Mouse (Mus musculus): ENCODE data around the gene Aatf. TPM values are rescaled to one million over a fixed set of nuclear protein-coding genes. Genes with fewer than 3 reads are reported as not detected.

The Aatf gene
- polyA plus RNA-seq, 1 experiment from 2014 or later, result 59.5 TPM

DNA sequence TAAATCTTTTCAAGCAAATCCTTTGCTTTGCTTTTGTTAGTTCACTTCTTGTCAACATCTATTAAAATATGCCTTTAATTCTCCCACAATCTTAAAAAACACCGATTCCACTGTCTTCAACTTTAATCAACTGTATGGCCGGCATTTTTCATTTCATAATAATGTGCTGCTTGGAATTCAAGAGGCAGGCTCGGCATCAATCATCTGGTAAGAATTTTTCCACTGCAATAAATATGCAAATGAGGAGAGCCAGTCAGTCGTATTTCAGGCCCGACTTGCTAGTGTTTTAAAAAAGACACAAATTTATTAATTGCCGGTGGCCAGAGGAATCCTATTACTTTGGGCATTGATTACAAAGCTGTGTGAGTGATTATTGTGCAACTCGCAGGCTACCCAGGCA, 31.7 kb downstream of the Aatf start:
- H3K27me3 ChIP-seq, result no peaks in the 10 kb centered on the region
- H3K36me3 ChIP-seq, result no peaks in the 10 kb centered on the region
- H3K27ac ChIP-seq, result peak overlapping the region; percentile 77
- no peaks in the 10 kb centered on the region for H3K9me3 ChIP-seq
- H3K4me3 ChIP-seq (replicated peaks), result no peak overlapping the region
- peaks cover 30% of the 10 kb centered on the region for H3K4me1 ChIP-seq (replicated peaks)
- ATAC-seq, result no peak
- 10% methylated on average over 7 of the region's 7 CpGs for WGBS
- no peak overlapping the region for H3K9ac ChIP-seq (replicated peaks)
- peak overlapping the region; percentile 17; the same call in 1 of the 2 replicates for H3K4me2 ChIP-seq (replicated peaks)

DNA sequence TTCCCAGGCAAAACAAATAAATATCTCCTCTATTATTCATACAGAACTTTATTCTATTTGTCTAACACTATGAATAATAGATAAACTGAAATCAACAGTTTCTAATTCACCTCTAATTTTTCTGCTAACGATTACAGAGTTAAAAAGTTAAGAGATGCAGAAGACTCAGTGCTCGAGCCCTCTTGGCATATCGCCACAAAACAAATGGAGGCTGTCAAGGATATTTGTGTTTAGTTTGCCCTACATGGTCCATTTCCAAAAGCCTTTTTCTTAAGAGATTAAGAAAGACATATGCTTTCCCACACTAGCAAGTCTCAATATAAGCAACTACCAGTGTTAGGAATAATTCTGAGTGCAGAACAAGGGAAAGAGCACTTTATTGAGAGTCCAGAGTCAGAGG, 32.9 kb downstream of the Aatf start:
- no peaks in the 10 kb centered on the region for H3K9me3 ChIP-seq
- peaks cover 30% of the 10 kb centered on the region for H3K4me1 ChIP-seq (replicated peaks)
- H3K27me3 ChIP-seq, result no peaks in the 10 kb centered on the region
- no peak overlapping the region for H3K9ac ChIP-seq (replicated peaks)
- WGBS, result 59% methylated on average over 3 of the region's 3 CpGs
- H3K4me3 ChIP-seq (replicated peaks), result no peak overlapping the region
- no peak overlapping the region for H3K27ac ChIP-seq
- no peak for ATAC-seq
- no peaks in the 10 kb centered on the region for H3K36me3 ChIP-seq
- no peak overlapping the region for H3K4me2 ChIP-seq (replicated peaks)

DNA sequence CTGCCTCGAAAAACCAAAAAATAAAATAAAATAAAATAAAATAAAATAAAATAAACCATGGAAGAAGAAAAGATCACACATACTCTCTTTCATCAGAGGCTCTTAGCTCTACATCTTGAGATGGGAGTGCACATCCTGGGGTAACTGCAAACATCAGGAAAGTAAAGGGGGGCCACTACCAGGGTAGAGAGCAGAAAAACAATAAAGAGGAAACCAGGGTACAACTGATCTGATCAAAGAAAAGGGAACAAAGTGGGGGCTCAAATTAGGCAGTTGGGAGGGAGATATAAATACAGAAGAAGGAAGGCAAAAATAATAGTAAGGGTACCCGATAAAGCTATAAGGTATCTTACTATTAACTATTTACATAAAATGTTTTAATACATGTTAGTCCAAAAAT, 36.7 kb downstream of the Aatf start:
- H3K36me3 ChIP-seq, result peaks cover 4% of the 10 kb centered on the region; the same call in 1 of the 2 replicates
- no peak overlapping the region for H3K4me3 ChIP-seq (replicated peaks)
- peaks cover 18% of the 10 kb centered on the region for H3K4me1 ChIP-seq (replicated peaks)
- no peaks in the 10 kb centered on the region for H3K9me3 ChIP-seq
- WGBS, result 97% methylated on average over 2 of the region's 2 CpGs
- no peaks in the 10 kb centered on the region for H3K27me3 ChIP-seq
- no peak overlapping the region for H3K27ac ChIP-seq
- H3K9ac ChIP-seq (replicated peaks), result no peak overlapping the region
- H3K4me2 ChIP-seq (replicated peaks), result no peak overlapping the region
- no peak for ATAC-seq

- peaks cover 5% of the 10 kb centered on the region; the same call in 1 of the 2 replicates for H3K36me3 ChIP-seq
- peaks cover 11% of the 10 kb centered on the region for H3K4me1 ChIP-seq (replicated peaks)
- H3K4me3 ChIP-seq (replicated peaks), result no peak overlapping the region
- 96% methylated on average over 4 of the region's 4 CpGs for WGBS
- no peak overlapping the region for H3K9ac ChIP-seq (replicated peaks)
- H3K27me3 ChIP-seq, result no peaks in the 10 kb centered on the region
- H3K27ac ChIP-seq, result no peak overlapping the region
- no peak overlapping the region for H3K4me2 ChIP-seq (replicated peaks)
- no peaks in the 10 kb centered on the region for H3K9me3 ChIP-seq
- ATAC-seq, result no peak
Measured at GRCm38 (mm10) chr11:84475991-84476390, 37.3 kb downstream of the Aatf start.

DNA sequence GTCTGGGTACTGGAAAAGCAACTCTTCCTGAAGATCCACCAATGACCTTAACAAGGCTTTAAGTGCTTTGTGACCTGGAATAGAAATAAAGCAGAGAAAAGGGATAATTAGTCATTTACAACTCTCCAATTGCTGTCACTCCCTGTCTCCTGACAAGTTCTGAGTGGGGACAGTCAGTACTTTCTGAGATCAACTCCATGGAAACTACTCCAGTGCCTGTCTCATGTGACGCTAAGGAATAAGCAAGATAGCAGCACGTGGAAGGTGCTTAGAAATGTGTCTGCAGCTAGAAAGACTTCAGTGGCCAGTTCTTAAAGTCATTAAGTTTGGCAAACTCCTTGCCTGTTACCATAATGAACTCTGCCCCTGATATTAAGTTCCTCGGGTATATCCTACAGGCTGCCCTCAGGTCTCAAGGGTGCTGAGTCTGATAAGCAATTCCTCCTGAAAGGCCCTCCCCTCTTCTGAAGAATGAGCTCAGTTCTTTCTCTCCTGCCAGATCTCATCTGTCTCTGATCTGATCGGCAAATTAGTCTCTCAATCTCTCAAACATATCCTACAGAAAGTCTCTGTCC, 40.1 kb downstream of the Aatf start:
- Histone ChIP-seq H3K27ac (no peak overlapping the region), H3K9ac (replicated peaks) (no peak overlapping the region), H3K4me1 (replicated peaks) (no peaks in the 10 kb centered on the region), H3K27me3 (no peaks in the 10 kb centered on the region), H3K36me3 (peaks cover 17% of the 10 kb centered on the region), H3K4me3 (replicated peaks) (no peak overlapping the region), H3K4me2 (replicated peaks) (no peak overlapping the region), H3K9me3 (no peaks in the 10 kb centered on the region)
- no peak for ATAC-seq
- WGBS, result 84% methylated on average over 4 of the region's 4 CpGs

DNA sequence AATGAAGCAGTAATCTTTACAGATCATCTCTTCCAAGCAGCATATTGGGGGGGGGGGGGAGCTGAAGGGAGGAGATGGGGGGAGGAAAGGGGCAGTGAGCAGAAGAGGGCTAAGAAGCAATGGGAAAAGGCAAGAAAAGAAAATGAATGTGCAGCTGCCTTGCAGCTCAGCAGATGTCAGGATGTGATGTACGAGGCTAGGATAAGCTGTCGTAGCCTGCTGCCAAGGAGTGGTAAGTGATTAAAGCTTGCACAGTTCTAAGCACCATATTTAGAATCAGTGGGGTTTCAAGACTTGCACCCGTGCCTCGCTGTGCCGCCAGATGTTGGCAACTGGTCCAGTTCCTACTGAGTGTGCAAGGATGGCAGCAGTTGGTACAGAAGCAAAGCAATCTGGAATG, 48.8 kb downstream of the Aatf start:
- H3K9me3 ChIP-seq, result no peaks in the 10 kb centered on the region
- H3K9ac ChIP-seq (replicated peaks), result no peak overlapping the region
- 0 out of 2 replicates have a peak, but pooled peaks have one; percentile 27 for ATAC-seq
- H3K4me2 ChIP-seq (replicated peaks), result no peak overlapping the region
- H3K4me1 ChIP-seq (replicated peaks), result peaks cover 11% of the 10 kb centered on the region
- WGBS, result 69% methylated on average over 5 of the region's 5 CpGs
- peaks cover 10% of the 10 kb centered on the region; the same call in 1 of the 2 replicates for H3K36me3 ChIP-seq
- no peaks in the 10 kb centered on the region for H3K27me3 ChIP-seq
- peak overlapping the region; percentile 36; the same call in 1 of the 2 replicates for H3K27ac ChIP-seq
- H3K4me3 ChIP-seq (replicated peaks), result no peak overlapping the region

DNA sequence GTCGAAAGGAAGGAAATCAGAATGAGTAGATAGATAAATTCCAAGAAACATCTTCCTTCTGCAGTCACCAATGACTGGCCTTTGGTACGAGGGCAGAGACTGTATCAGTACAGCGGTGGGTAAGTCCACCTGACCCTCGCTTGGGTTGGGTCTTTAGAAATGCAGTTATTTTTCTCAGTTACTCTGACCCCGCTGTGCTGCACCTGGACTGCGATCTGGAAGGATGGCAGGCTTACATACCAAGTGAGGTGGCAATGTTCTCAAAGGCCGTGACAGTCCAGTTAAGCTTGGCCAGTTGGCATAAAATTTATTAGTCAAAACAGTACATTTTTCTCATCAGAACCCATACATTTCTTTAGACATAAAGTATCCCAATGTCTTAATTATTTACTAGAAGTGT, 59.4 kb downstream of the Aatf start:
- WGBS, result 93% methylated on average over 7 of the region's 7 CpGs
- Histone ChIP-seq H3K36me3 (no peaks in the 10 kb centered on the region), H3K9ac (replicated peaks) (no peak overlapping the region), H3K4me1 (replicated peaks) (peaks cover 9% of the 10 kb centered on the region), H3K27ac (no peak overlapping the region), H3K4me2 (replicated peaks) (no peak overlapping the region), H3K9me3 (no peaks in the 10 kb centered on the region), H3K4me3 (replicated peaks) (no peak overlapping the region), H3K27me3 (no peaks in the 10 kb centered on the region)
- ATAC-seq, result no peak

DNA sequence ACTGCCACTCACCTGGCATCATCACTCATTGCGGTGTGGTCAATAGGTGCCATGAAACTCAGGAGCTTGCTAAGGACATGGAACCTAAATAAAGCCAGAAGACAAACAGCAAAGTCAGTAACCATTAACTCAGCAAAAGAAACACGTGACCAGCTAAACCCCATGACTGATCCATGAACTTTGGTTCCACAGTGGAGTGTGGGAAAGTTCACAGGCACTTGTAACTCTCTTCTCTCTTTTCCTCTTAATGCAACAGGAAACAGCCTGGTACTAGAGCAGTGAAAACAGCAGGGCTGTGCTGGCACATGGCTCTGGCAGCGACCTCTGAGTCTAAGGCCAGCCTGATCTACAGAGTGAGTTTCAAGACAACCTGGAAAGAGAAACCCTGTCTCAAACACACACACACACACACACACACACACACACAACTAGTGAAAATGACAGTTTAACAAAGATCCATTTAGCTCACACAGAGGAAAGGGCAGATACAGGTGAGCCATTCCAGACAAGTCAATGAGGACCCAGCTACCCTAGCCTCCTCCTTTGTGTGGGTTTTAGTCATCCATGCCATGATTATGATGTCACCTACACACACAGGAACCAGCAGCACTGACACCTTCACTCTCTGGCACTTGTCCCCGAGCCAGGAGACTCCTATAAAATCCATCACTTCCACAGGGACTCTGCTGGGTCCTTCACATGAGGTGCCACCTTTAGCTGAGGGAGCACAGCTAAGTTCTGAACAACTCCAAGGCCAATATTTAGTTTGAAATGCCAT, 70.6 kb downstream of the Aatf start:
- H3K27me3 ChIP-seq, result no peaks in the 10 kb centered on the region
- no peak overlapping the region for H3K4me2 ChIP-seq (replicated peaks)
- WGBS, result 87% methylated on average over 4 of the region's 4 CpGs
- no peak overlapping the region for H3K4me3 ChIP-seq (replicated peaks)
- H3K4me1 ChIP-seq (replicated peaks), result no peaks in the 10 kb centered on the region
- ATAC-seq, result no peak
- H3K27ac ChIP-seq, result no peak overlapping the region
- H3K9ac ChIP-seq (replicated peaks), result no peak overlapping the region
- H3K36me3 ChIP-seq, result peaks cover 27% of the 10 kb centered on the region
- no peaks in the 10 kb centered on the region for H3K9me3 ChIP-seq

DNA sequence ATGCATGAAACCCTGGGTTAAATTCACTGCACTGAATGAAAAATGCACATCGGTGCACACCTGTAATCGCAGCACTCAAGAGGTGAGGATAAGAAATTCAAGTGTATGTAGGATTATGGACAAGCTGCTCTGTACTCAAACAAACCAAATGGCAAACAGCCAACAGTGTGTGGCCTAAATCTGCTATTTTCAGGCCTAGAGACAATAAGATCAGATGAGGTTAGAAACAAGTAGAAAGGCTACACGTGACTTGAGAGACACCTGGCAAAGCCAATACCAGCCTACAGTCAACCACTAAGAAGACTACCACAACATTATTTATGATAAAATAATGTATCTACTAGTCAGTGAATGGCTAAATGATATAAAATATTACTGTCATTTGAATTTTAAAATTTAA, 72.9 kb downstream of the Aatf start:
- no peak for ATAC-seq
- Histone ChIP-seq H3K4me2 (replicated peaks) (no peak overlapping the region), H3K4me3 (replicated peaks) (no peak overlapping the region), H3K27ac (no peak overlapping the region), H3K36me3 (peaks cover 31% of the 10 kb centered on the region), H3K27me3 (no peaks in the 10 kb centered on the region), H3K9ac (replicated peaks) (no peak overlapping the region), H3K4me1 (replicated peaks) (0 out of 2 replicates have a peak, but pooled peaks cover 3% of the 10 kb centered on the region), H3K9me3 (no peaks in the 10 kb centered on the region)
- 89% methylated on average over 3 of the region's 3 CpGs for WGBS

DNA sequence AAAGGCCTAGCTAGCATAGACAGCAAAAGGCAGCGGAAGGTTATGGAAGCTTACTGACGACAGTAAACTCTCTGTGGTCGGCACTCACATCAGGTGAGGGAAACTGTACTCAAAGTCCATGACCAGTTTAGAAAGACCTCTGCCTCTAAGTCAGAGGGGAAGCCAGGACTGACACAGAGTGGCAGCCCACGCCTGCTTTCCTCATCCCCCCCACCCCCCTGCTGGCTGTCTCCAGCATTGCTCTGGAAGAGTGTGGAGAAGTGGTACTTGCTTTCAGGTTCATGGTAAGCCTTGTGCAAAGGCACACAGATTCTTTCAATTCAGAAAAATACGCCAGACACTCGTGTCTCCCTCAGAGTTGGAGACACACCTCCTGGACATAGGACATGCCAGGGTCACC, 78.4 kb downstream of the Aatf start:
- Histone ChIP-seq H3K36me3 (peaks cover 7% of the 10 kb centered on the region; the same call in 1 of the 2 replicates), H3K4me2 (replicated peaks) (no peak overlapping the region), H3K27ac (no peak overlapping the region), H3K27me3 (no peaks in the 10 kb centered on the region), H3K9ac (replicated peaks) (no peak overlapping the region), H3K9me3 (no peaks in the 10 kb centered on the region), H3K4me1 (replicated peaks) (peaks cover 25% of the 10 kb centered on the region), H3K4me3 (replicated peaks) (no peak overlapping the region)
- no peak for ATAC-seq
- WGBS, result 75% methylated on average over 6 of the region's 6 CpGs

- H3K27me3 ChIP-seq, result no peaks in the 10 kb centered on the region
- 87% methylated on average over 4 of the region's 4 CpGs for WGBS
- H3K9ac ChIP-seq (replicated peaks), result no peak overlapping the region
- peak overlapping the region; percentile 14 for H3K27ac ChIP-seq
- no peak for ATAC-seq
- no peaks in the 10 kb centered on the region for H3K36me3 ChIP-seq
- no peak overlapping the region for H3K4me3 ChIP-seq (replicated peaks)
- H3K4me2 ChIP-seq (replicated peaks), result no peak overlapping the region
- H3K9me3 ChIP-seq, result no peaks in the 10 kb centered on the region
- peaks cover 34% of the 10 kb centered on the region for H3K4me1 ChIP-seq (replicated peaks)
Measured at GRCm38 (mm10) chr11:84430336-84430735, 83.0 kb downstream of the Aatf start.

DNA sequence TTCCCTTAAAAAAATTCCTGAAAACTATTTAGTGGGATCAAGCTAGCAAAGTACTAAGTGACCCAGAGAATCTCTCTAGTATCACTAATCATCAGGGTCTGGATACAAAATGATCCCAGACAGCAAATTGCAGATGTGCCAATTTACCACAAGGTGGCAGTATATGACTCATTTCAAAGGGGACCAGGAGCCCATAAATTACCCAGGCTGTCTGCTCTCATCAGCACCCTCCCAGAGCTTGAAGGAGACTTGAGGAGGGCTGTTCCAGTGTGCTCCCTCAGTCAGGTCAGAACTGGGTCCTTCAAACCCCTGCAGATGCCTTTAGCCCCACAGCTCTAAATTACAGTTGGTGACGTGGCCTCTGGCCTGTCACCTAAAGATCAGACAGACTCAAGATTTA, 83.7 kb downstream of the Aatf start:
- peak overlapping the region; percentile 14; the same call in 1 of the 2 replicates for H3K27ac ChIP-seq
- H3K9me3 ChIP-seq, result no peaks in the 10 kb centered on the region
- no peaks in the 10 kb centered on the region for H3K27me3 ChIP-seq
- H3K4me2 ChIP-seq (replicated peaks), result no peak overlapping the region
- H3K4me3 ChIP-seq (replicated peaks), result no peak overlapping the region
- 30% methylated on average over 1 of the region's 1 CpGs for WGBS
- peaks cover 41% of the 10 kb centered on the region for H3K4me1 ChIP-seq (replicated peaks)
- H3K36me3 ChIP-seq, result no peaks in the 10 kb centered on the region
- peak; percentile 92 for ATAC-seq
- H3K9ac ChIP-seq (replicated peaks), result no peak overlapping the region
